Mouse (Mus musculus) brain, adult 2 months (tissue): ENCODE data around the gene Bicc1.

ENCODE experiments used
- DNase-seq: peaks from one replicate; pipeline ENCODE4 v3.0.0; 2011; ENCODE audit warnings: low read depth, low spot score

Gene Bicc1

DNA sequence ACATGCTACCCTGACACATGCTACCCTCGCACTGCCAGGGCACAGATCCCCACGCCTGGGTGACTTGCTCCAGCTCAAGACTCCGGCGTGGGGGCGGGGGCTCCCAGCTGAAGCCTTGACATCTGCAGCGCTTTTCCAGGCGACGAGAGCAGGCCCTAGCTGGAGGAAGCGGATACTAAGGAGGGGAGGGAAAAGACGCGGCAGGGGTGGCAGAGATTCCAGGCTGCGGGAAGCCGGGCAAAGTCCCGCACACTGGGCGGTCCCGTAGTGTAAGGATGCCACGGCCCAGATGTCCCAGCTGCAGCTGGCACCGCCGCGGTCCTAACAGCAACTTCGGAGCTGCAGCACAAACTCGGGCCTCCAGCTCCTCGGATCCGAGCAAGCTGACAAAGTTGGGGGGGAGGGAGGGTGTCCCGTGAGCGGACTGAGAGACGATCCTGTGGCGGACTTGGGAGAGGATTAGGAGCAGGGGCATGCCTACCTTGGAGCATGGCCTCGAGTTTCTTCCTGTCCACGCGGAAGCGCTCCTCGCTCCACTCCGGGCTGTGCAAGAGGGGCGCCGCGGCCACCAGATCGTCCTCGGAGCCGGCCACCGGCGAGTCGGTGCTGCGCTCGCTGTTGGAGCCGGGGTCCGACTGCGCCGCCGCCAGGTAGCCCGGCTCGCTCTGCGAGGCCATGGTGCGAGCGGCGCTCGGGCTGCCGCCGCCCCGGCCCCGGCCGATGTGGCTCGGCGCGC is 392 bp downstream of the Bicc1 start:
- peak; percentile 61 for DNase-seq

DNA sequence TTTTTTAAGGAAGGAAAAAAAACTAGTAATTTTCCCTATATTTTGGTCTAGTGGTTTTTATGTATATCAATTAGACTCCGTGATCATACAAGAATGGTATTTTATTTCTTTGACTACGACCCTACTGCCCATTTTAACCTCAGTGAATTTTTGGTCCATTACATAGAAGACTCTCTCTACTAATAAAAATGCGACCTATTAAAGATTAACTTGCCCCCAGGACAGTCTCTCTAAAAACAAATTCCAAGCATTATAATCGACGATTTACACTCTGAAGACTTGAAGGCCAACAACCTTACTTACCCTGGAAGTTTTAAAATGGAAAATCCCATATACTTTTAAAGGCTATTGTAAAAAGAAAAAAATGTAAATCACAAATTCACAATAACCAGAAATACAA is 2.9 kb downstream of the Bicc1 start:
- DNase-seq = no peak

DNA sequence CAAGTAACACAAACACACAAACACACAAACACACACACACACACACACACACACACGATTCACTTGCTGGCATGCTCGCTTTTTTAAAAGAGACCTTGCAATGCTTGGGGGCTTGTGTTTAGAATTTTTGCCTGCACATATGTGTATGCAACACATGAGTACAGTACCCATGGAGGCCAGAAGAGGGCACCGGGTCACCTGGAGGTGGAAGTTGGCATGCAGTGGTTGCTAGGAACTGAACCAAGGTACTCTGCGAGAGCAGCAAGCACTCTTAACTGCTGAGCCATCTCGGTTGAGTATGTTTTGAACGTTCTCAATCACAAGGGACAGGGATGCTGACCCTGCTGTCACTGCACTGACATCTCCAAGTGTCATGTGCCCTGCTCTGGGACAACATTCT is 5.9 kb downstream of the Bicc1 start:
- no peak for DNase-seq

DNA sequence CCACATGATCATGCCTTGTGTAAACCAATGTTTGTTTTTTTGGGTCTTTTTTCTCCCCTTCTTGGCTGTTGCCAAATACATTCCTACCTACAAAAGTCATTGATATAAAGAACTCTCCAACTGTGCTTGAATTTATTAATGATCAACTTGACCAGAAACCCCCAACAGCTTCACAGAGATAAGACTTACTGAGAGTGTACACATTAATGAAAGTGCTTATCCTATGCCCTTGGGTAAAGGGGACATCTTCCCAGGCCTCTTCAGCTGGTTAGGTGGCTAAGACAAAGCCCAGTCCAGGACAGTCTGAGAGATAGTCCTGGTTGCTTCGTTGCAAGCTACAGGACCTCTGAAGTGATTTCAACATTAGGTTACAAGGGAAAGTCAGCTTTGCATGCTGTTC is 6.4 kb downstream of the Bicc1 start:
- no peak for DNase-seq

DNA sequence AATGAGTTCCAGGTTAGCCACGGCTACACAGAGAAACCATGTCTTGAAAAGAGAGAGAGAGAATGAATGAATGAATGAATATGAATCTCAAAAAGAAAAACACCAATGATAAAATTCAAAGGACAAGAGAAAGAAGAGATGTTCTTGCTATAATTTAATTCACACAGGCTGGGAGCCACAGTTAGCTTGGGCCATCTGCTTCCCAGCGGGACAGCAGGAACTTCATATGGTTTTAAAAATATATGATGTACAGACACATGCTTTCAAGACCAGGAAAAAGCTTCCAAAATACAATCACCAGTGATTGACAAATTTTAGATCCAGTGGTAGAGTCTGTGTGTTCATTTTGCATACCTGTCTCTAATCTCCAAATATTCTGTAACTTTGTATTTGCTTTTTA is 9.0 kb downstream of the Bicc1 start:
- peak; percentile 47 for DNase-seq

DNA sequence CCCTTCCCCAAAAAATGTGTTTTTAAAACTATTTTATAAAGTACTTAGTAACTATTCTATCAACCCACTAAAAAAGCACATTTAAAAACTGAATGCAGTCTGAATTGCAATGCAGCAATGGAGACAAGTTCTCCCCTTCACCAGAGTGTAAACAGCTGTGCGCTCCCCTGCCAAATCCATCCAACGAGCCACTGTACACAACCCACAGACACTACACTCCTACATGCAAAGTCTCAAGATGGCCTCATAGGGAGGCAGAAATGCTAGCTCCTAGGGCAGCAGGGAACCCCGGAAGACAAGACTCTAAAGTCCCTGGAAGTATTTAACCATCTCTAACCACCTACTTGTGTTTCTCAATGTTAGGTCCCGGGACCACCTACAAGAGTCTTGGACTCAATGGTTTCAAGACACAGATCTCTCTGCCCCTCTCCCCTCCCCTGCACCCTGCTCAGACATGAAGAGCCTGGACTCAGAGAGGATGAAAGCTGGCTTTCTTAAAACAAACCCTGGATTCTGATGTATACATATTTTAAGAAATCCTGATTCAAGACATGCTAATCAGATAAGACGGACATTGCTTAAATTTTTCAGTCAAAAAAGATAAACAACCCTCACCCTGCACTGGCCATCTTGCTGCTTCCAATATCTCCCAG is 10.4 kb downstream of the Bicc1 start:
- DNase-seq = no peak

DNA sequence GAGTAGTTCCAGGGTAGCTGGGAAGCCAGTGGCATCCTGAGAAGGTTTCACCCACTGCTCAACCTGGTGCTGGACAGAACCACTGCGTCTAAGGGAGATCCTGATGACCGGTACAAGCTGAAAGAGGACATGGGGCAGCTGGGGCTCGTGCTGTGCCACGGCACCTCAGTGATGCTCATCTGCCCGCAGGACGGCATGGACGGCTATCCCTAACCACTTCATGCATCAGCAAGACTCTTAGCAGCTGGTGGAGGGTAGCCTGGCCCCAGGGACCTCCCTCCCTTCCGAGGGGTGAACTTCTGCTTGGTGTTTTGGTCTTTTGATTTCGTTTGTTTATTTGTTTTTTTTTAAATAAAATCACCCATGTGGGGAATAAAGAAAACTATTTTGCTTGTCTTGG is 11.3 kb downstream of the Bicc1 start:
- DNase-seq = no peak

DNA sequence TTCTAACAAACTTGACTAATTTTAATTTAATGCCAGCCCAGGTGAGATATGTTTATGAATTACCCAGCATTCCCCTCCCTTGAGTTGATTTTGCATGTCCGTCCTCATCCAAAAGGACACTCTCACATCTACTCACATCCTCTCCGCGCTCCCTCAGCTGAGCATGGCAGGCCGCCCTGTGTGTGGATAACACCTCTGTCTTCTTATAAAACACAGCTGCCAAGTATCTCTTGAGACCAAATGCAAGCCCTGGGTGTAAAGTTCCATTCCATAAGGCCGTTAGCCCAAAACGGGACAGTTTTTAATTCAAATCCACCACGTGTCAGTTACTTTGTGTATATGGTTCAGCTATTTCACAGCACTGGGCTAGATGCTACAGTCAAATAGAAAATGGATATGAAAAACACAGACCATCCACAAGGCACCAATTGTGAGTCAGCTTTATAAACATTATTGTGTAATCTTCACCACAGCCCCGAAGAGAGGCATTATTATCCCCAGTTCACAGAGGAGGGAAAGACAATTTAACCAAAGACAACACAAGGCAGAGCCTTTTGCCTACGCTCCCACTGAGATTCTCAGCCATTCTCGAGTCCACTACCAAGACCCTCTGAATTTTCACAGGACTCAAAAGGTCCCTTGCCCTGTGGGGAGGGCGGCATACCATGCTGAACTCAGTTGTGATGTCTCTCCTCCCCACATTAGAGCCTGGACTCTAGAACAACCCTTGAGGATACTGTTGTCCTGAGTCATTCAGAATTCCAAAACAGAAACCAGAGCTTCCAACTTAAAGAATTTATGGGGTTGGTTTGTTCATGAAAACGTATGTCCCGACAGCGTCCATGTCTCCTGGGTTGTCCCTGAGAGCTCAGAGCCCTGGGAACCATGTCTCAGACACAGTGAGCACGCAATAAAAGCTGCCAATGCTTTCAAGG is 12.6 kb downstream of the Bicc1 start:
- peak; percentile 48 for DNase-seq

DNA sequence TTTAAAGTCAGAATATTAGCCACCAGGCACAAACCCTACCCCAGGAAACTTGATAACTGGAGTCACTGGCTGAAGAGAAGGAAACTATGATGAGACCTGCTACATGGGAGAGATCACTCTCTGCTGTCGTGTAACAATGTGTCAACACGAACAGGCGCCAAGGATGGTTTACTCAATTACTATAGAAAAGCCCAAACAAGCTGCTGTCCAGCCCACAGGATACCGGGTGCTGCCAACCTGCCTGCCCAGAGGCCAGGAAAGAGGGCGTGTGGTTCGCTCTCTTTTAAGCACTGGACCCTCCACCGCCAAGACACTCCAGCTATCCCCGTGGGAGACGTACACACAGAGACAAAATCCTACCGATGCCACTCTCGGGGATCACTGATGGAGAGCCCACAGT is 13.7 kb downstream of the Bicc1 start:
- no peak for DNase-seq

DNA sequence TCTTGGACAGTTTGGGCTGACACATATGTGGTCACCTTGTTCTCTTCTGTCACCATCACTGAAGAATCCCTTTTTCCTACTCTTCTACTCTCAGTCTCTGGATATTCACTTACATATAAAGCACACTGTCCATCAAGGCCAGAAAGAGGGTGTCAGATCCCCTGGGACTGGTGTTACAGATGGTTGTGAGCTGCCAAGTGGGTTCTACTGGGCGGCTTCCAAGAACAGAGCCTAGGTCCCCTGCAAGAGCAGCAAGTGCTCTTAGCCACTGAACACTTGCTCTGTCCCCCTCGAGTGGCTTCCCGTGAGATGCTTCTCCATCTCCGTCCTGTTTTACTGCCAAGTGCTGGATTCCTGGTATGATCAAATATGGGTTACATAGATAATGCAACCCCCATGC is 15.3 kb downstream of the Bicc1 start:
- no peak for DNase-seq

DNA sequence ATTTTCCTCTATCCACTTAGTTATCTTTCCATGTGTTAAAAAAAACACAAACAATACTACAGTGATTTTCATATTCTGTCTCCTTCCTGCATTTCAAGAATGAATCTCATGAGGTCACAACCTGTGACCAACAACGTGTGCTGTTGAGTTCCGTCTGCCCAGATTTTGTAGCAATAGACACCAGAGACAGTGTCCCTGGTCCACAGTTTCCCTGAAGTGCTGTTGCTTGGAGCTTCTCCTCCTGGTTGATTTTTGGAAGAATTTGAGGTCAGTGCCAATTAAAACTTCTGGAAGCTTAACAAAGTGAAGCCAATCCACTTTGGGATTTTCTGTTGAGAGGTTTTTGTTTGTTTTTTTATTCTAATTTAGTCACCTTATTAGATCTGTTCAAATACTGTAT is 16.9 kb downstream of the Bicc1 start:
- DNase-seq = no peak

DNA sequence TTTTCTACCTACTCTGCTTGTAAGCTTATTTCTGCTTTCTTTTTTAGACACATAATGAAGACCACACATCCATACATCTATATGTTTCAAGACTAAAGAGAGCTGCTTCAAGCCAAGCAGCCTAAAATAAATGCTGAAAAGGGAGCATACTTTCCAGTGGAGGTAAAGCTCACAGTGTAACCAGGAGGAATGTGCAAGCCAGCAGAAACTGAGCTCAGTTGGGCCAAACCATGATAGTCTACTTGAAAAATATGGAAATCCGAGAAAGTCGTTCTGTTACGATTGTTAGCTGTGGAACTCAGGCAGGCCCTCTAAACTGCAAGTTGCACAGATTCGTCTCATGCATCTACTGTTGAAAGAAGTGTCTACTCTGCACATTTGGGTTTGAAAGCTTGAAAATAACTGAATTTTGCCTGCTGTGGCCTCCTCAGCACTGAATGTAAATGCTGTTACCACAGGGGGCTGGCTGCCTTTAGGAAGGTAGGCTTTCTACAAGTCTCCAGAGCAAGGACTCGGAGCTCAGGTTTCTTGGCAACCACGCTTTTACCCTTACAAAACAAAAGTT is 19.1 kb downstream of the Bicc1 start:
- no peak for DNase-seq

DNA sequence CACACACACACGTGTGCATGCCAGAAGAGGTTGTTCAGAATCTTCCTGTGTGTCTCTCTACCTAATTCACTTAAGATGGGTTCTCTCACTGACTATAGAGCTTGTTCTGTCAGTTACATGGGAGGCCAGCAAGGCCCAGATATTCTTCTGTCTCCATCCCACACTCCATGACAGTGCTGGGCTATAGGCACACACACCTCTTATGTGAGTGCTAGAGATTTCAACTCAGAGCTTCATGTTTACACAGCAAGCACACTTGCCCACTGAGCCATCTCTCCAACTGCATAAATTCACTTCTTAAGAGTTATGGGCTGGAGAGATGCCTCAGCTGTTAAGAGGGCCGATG is 20.7 kb downstream of the Bicc1 start:
- no peak for DNase-seq

DNA sequence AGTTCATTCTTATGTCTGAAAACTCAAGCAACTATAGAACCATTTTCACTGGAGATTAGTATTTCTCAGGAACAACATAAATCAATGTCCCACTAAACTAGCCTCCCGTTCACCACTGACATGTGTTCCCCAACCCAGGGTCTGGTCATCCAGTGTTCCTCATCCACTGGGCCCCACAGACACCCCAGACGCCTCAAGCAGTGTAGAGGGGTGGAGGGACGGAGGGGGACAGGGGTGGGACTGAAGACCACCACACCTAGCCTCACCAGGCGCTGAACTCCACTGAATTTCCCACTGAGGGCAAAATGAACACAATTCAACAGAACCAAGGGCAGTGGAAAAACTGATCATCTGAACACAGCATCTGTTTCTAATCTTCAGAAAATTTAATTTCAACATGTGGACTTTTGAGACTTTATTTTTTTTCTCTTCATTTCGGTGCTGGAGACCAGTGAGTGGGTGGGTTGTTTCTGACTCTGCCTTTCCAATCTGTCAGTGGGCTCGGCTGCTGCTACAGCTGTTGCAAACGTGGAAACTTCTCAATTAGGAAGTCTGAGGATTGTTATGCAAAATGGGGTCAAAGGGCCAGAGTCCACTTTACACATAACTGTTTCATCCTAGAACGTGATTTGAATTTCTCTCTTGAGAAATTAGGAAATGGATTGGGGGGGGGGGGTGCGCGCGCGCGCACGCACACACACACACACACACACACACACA is 21.2 kb downstream of the Bicc1 start:
- no peak for DNase-seq

DNA sequence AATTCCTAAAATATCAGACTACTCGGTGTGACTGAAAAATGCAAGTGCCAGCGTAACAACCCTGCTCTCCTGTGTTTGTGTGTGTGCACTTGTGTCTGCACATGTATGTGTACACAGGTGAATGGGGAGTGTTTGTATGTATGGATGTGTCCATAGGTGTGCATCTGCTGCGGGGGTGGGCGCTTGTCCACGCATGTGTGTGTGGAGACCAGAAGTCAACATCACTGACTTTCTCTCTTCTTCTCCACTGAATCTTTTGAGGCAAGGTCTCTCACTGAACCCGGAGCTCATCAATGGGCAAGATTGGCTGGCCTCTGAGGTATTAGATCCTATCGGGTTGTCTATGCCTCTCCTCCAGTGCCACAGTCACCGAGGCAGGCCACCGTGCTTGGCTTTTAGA is 21.9 kb downstream of the Bicc1 start:
- no peak for DNase-seq

DNA sequence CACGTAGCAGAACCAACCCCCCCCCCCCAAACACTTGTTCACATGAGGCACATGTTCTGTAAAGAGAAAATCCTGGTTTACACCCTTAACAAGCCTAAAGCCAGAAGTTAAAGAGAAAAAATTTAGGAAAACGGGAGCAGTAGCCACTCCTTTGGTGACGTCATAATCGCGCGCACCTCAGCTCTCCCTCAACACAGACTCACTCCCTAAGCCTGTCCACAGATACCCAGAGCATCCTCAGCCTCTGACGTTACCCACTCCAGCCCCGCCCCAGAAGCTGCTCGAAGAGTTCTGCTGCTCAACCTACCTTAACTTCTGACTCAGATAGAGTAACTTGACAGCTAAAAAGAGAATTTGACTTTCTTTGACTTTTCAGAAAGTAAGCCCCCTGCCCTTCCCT is 28.2 kb downstream of the Bicc1 start:
- DNase-seq = no peak

DNA sequence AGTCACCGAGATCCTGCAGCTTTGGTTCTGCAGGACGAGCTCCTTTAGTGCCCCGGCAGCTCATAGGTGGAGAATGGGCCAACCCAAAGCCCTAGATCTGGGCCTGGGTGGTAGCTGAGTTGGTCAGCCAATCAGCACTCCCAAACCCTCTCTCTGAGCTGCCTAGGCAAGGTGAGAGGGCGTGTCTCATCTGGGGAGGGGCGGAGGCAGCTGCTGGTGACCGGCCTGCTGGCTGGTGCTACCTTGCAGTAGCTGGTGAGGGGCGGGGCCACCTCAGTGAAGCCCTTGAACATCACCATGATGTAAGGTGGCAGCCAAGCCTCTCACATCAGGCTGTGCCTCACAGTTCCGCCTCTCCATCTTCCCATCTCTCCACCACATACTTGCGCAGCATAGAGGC is 29.2 kb downstream of the Bicc1 start:
- no peak for DNase-seq

DNA sequence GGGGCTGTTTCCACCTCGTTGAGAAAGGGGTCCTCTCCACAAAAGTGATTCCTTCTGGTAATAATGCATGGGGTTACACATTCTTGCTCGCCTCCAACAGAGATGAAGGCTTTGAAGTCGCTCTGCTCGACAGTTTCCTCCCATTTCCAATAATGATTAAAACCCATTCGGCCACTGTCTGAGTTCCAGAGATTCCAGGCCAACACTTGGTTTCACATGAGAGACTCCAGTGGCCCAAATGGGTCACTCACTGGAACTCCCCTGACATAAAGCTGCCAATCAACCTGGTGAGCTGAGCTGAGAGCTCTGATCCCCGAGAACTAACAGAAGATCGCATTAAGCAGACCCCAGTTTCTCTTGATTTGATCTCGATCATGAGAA is 31.6 kb downstream of the Bicc1 start:
- no peak for DNase-seq

DNA sequence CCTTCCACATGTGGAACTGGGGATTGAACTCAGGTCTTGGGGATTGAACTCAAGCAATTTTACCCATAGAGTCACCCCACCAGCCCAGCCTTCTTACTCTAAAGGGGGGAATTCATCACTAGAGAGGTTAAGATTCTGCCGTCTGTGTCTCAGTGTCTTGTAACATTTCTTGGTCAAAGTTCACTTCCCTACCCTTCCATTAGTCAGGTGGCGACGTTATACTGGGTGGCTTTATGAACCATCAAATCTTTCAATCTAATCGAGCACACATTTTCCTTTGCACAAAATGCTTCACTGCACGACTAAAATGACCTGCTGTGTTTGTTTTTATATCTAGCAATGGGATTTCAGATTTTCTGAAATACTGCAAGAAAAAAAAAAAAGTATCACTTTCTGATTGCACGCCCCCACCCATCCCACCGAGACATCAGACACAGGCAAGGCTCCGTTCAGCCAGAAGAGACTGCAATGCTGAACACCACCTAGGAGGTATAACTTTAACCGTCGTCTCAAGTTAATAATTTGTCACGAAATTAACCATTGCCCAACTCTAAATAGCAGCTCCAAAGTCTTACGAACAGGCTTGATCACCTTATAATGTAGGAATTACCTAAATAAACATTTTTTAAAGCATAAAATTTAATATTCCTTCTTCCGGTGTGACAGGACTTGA is 32.1 kb downstream of the Bicc1 start:
- no peak for DNase-seq

DNA sequence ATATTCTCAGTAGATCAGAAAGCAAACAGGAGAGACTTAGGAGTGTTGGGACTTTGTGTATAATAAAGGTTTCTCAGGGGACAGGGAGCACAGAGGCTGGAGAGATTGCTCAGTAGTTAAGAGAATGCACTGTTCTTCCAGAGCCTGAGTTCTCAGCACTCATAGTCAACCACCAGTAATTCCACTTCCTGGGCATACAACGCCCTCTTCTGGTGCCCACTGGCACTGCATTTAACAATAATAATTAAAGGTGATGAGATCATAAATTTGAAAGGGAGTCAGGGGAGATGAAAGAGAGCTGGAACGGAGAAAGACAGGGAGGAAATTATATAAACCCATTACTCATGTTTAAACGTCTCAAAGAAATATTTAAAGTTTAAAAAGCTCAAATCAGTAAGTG is 35.5 kb downstream of the Bicc1 start:
- no peak for DNase-seq

DNA sequence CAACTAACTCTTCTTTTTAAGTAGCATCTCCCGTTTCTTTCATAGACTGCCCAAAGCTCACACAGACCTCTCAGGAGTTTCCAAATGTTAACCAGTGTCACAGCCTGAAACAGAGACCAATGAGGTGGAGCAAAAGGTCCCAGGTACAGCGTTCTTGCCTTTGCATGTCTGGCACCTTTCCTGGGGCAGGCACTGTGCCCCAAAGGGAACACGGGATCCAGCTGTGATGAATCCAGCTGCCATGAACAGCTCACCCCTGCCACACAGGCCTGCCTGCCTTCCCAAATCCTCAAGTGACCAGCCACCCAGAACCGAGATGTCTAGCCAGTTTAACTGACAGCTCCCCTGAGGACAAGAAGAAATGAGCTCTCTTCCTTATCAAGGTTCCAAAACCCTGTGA is 36.1 kb downstream of the Bicc1 start:
- no peak for DNase-seq
